Mouse (Mus musculus): ENCODE measurements around the gene Zfp1. TPM values are rescaled to one million over a fixed set of nuclear protein-coding genes. Genes with fewer than 3 reads are reported as not detected.

Gene Zfp1
- total RNA-seq (2014; rRNA removed) (18.1 and 22.2 TPM in 2 replicates), polyA plus RNA-seq (2015; fragmentation: Nextera tagmentation; extraction: Ambion mirVana) (22.7 and 23.3 TPM in 2 replicates)

DNA sequence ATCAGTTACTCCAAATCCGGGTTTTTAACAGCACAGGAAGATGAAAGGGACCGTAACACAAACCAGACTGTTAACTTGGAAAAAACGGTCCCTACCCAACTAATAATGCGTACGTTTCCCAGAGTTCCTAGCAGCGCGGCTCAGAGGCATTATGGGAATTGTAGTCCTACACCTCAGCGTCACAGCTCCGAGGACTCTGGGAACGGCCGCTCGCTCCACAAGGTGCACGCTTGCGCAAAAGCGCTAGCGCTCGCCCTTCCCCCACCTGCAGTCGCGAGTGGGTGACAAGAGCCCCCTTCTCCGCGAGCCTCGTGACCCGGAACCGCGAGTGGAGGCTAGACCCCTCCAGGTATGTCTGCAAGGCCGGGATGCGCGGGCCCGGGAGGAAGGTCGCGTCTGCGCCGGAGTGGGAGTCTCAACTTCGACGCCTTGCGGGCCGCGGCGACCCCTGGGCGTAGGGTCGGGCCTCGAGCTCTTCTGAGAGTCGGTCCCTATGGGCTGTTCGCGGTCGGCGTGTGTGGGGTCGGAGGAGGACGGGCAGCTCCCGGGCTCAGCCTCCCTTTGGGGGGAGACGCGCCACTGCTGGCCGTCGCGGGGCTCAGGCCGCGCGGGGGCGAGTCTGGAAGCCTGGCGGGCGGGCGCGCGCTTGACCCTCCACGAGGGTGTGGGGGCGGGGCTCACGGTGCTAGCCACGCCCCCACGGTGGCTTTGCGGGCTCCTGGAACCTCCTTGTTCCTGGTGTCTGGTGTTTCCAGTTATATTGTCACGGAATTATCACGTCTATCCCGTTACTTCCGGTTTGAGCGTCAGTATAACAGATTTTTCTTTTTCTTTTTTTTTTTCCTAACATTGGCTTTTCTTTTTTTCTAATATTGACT, at the start of gene Zfp1:
Zfp1 (plus strand) TSS at position 138 of the 878 bp plus-strand sequence.
- Histone ChIP-seq H3K9ac (replicated peaks; ENCODE audit: low read length, poor library complexity, severe bottlenecking) (peak within 1 kb of the TSS; percentile 68), H3K4me3 (ENCODE audit: low read depth, low read length) (peak within 1 kb of the TSS; percentile 57), H3K4me2 (ENCODE audit: low read depth, low read length, poor library complexity, severe bottlenecking) (peak within 1 kb of the TSS; percentile 52), H3K27me3 (ENCODE audit: insufficient read depth, low read length) (no peaks in the 10 kb centered on the region), H3K27ac (ENCODE audit: low read depth, low read length) (peak within 1 kb of the TSS; percentile 86), H3K4me1 (ENCODE audit: insufficient read depth, low read length) (0 out of 2 replicates have a peak, but pooled peaks cover under 1% of the 10 kb centered on the region), H3K36me3 (ENCODE audit: insufficient read depth, low read length) (no peaks in the 10 kb centered on the region), H3K9me3 (ENCODE audit: low read length) (no peaks in the 10 kb centered on the region)
- under 1% methylated on average over 69 of the region's 75 CpGs for WGBS
- TF ChIP-seq CTCF (IDR thresholded peaks at IDR 0.05), result 0 out of 2 replicates have a peak, but pooled peaks have one; percentile 7
- peak; percentile 98 for DNase-seq (ENCODE audit: low spot score)
- ATAC-seq (ENCODE audit: low FRiP score), result peak; percentile 99

DNA sequence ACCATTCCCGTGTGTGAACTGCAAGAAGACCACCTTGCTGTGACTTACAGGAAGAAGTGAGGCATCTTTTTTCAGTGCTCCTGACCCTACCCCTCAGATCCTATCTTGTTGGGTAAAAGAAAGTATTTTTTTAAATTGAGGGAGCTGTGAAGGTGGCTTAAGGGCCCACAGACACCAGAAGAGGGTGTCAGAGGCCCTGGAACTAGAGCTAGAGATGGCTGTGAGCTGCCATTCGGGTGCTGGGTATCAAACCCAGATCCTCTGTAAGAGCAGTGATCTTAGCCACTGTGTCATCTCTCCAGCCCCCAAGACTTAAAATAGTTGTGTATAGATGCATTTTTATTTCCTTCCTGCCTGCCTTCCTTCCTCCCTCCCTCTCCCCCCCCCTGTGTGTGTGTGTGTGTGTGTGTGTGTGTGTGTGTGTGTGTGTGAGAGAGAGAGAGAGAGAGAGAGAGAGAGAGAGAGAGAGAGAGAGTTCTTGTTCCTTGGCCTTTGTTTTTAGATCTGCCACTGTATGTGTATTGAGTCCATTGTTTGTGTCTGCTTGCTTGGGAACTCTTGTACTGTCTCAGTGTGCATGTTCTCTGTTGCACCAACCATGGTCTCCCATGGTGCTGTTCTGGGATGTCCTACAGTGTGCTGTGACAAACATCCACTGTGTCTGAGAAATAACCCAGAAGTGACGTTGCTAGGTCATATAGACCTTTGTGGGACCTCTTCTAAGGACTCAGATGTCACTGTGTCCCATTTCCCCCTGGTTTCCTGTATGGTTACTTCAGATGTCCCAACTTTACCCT, 49.0 kb upstream of the Zfp1 start:
- no peak for DNase-seq (ENCODE audit: low spot score)
- Histone ChIP-seq H3K9me3 (ENCODE audit: low read length) (no peaks in the 10 kb centered on the region), H3K36me3 (ENCODE audit: insufficient read depth, low read length) (no peaks in the 10 kb centered on the region), H3K27ac (ENCODE audit: low read depth, low read length) (no peak overlapping the region), H3K4me3 (ENCODE audit: low read depth, low read length) (no peak overlapping the region), H3K4me1 (ENCODE audit: insufficient read depth, low read length) (peaks cover 19% of the 10 kb centered on the region; the same call in 1 of the 2 replicates), H3K27me3 (ENCODE audit: insufficient read depth, low read length) (no peaks in the 10 kb centered on the region), H3K9ac (replicated peaks; ENCODE audit: low read length, poor library complexity, severe bottlenecking) (no peak overlapping the region), H3K4me2 (ENCODE audit: low read depth, low read length, poor library complexity, severe bottlenecking) (no peak overlapping the region)
- ATAC-seq (ENCODE audit: low FRiP score), result no peak
- TF ChIP-seq CTCF (IDR thresholded peaks at IDR 0.05), result no peak
- 81% methylated on average over 3 of the region's 3 CpGs for WGBS

DNA sequence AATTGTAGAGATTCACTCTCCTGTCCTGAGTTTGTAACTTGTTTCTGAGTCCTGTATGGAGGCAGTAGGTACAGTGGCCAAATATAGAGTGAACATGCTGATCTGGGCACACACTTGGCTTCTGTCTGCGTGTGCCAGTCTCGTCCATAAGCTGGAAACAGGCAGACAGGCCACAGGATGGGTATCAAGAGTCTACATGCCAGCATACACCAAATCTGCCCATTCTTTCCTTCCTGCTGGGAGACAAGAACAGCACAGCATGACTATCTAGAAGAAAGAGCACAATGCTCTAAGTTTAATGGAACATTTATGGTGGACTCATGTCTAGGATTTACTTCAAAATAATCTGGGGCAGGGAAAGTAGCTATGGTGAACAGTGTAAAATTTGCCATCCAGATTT, 48.2 kb upstream of the Zfp1 start:
- Histone ChIP-seq H3K36me3 (ENCODE audit: insufficient read depth, low read length) (no peaks in the 10 kb centered on the region), H3K4me1 (ENCODE audit: insufficient read depth, low read length) (peaks cover 19% of the 10 kb centered on the region; the same call in 1 of the 2 replicates), H3K9ac (replicated peaks; ENCODE audit: low read length, poor library complexity, severe bottlenecking) (no peak overlapping the region), H3K4me2 (ENCODE audit: low read depth, low read length, poor library complexity, severe bottlenecking) (no peak overlapping the region), H3K27ac (ENCODE audit: low read depth, low read length) (0 out of 2 replicates have a peak overlapping the region, but pooled peaks have one; percentile 26), H3K4me3 (ENCODE audit: low read depth, low read length) (no peak overlapping the region), H3K9me3 (ENCODE audit: low read length) (no peaks in the 10 kb centered on the region), H3K27me3 (ENCODE audit: insufficient read depth, low read length) (no peaks in the 10 kb centered on the region)
- ATAC-seq (ENCODE audit: low FRiP score) (no peak), DNase-seq (ENCODE audit: low spot score) (no peak)
- TF ChIP-seq CTCF (IDR thresholded peaks at IDR 0.05), result no peak
- 89% methylated on average over 2 of the region's 2 CpGs for WGBS

DNA sequence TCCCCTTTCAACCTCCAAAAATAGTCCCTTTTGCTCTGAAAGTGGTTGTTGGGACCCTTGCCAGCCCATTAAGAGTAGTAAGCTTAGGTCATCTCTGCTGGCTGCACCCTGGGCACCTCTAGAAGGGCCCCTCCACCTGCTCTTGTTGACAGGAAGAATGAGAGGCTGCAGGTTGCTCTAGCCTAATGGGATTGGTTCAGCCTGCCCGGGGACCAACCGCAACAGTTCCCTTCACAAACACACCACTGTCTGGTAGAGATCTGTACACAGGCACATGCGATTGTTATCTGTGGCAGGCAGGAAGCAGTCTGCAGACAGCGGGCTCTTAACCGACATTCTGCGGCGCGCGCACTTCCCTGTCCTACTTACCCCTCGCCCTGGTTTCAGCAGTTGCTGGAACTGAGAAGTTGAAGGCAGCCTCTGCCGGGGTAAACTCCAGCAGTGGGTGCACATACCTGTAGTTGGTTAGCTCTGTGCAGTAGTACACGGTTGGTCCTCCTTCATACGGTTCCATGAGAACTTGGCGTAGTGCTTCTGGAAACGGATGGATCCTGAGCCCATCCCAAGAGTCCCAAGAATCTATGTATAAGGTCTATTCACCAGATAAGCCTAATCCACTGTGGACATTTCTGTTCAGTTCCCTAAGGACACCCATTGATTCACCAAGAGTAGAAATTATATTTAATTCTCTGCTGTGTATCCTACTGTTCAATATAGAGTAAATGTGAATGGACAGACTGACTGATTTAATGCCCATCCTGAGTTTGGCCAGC, 47.3 kb upstream of the Zfp1 start:
- no peak for TF ChIP-seq CTCF (IDR thresholded peaks at IDR 0.05)
- DNase-seq (ENCODE audit: low spot score) (no peak), ATAC-seq (ENCODE audit: low FRiP score) (no peak)
- Histone ChIP-seq H3K4me3 (ENCODE audit: low read depth, low read length) (no peak overlapping the region), H3K9me3 (ENCODE audit: low read length) (no peaks in the 10 kb centered on the region), H3K27ac (ENCODE audit: low read depth, low read length) (no peak overlapping the region), H3K27me3 (ENCODE audit: insufficient read depth, low read length) (no peaks in the 10 kb centered on the region), H3K4me2 (ENCODE audit: low read depth, low read length, poor library complexity, severe bottlenecking) (no peak overlapping the region), H3K9ac (replicated peaks; ENCODE audit: low read length, poor library complexity, severe bottlenecking) (no peak overlapping the region), H3K4me1 (ENCODE audit: insufficient read depth, low read length) (peaks cover 19% of the 10 kb centered on the region; the same call in 1 of the 2 replicates), H3K36me3 (ENCODE audit: insufficient read depth, low read length) (no peaks in the 10 kb centered on the region)
- 83% methylated on average over 15 of the region's 15 CpGs for WGBS

DNA sequence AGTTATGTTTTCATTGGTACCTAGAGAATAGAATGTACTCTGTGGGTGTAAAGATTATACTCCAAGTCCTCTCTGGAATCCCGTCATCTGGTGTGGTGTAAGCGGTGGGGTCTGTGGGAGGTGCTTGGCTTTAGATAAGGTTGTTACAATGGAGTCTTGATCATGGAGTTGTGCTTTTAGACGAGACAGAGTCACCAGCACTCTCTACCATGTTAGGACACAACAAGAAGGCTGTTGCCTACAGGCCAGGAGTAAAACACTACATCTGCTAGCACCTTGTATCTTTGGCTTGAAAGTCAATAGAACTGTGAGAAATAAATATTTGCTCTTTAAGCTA, 46.7 kb upstream of the Zfp1 start:
- TF ChIP-seq CTCF (IDR thresholded peaks at IDR 0.05), result no peak

More for the DNA sequence above, 46.7 kb upstream of the Zfp1 start:
- Histone ChIP-seq H3K4me1 (ENCODE audit: insufficient read depth, low read length) (peaks cover 19% of the 10 kb centered on the region; the same call in 1 of the 2 replicates), H3K4me3 (ENCODE audit: low read depth, low read length) (no peak overlapping the region), H3K27me3 (ENCODE audit: insufficient read depth, low read length) (no peaks in the 10 kb centered on the region), H3K4me2 (ENCODE audit: low read depth, low read length, poor library complexity, severe bottlenecking) (no peak overlapping the region), H3K36me3 (ENCODE audit: insufficient read depth, low read length) (no peaks in the 10 kb centered on the region), H3K9me3 (ENCODE audit: low read length) (no peaks in the 10 kb centered on the region), H3K9ac (replicated peaks; ENCODE audit: low read length, poor library complexity, severe bottlenecking) (no peak overlapping the region), H3K27ac (ENCODE audit: low read depth, low read length) (no peak overlapping the region)
- WGBS, result 56% methylated on average over 3 of the region's 3 CpGs
- DNase-seq (ENCODE audit: low spot score) (no peak), ATAC-seq (ENCODE audit: low FRiP score) (no peak)

Measured in midbrain, postnatal 0 days (tissue).